Mouse (Mus musculus): ENCODE data around the gene Rsph1.

DNA sequence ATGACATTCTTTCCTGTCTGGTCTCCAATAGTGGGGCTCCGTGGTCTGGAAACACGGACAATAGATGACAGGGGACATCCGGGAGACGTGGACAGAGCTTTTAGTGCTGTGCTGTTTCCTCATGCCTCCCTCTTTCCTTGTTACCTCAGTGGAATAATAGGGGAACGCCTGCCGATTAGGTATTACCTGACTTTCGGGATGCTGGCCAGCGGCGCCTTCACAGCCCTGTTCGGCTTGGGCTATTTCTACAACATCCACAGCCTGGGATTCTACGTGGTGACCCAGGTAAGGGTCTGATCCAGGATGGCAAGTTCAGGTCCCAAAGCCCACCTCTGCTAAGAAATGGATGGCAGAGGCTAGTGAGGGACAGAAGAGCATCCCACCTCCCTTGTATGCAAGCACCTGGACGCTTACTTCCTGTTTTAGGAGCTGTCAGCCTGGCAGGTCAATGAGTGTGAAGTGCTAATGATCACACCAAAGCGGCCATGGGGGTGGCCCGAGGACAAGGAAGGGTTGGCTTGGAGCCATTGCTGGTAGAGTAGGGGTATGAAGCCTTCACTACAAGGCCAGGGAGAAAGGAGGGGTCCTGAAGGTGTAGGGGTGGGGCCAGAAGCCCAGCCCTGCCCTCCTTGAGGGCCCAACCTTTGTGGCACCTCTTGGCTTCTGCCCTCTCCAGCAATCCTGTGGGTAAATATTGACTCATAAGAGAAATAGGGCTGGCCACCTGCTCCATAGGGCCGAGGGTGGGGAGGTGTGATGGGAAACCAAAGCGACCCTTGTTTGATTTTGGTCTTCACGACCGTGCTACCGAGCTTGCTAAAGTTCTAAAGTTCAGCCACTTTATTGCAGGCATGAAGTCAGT lies 42.0 kb upstream of the Rsph1 start:
- TF ChIP-seq CTCF (IDR thresholded peaks at IDR 0.05; ENCODE audit: extremely low read depth, insufficient read depth, low read length), result no peak
- no peak for TF ChIP-seq POLR2A (IDR thresholded peaks at IDR 0.05; ENCODE audit: extremely low read depth, insufficient read depth, low read length)

Measured in cortical plate, adult 2 months (tissue).